Mouse (Mus musculus) spleen, adult 2 months (tissue): ENCODE data around the gene Insig1.

Experiments
- CTCF ChIP-seq: fragments of 200-500 bp; IDR thresholded peaks from 2 replicates; pipeline ENCODE4 v1.5.1; 2011; ENCODE audit warnings: mild to moderate bottlenecking, inconsistent platforms; ENCODE audit not compliant: insufficient read depth, insufficient read length, insufficient replicate concordance; ENCODE audit errors: extremely low read depth
- POLR2A ChIP-seq: fragments of 200-500 bp; IDR thresholded peaks from 2 replicates; pipeline ENCODE4 v1.6.1; 2011; ENCODE audit warnings: low read depth, low read length, inconsistent platforms

GRCm38 (mm10) chr5:28063989-28064624 is 7.1 kb upstream of the Insig1 start:
- TF ChIP-seq CTCF (no peak), POLR2A (no peak)
